Mouse (Mus musculus): Measurements from ENCODE around the gene Itih2.

Itih2 gene

GRCm38 (mm10) chr2:10131296-10131695 is at the start of gene Itih2:
TSS of gene Itih2 (minus strand) at chr2:10131396.
- in situ Hi-C loops (cut with MboI, MseI) = no loop called here

GRCm38 (mm10) chr2:10169991-10170390 is 38.8 kb upstream of the Itih2 start:
- in situ Hi-C loops (cut with MboI, MseI) = no loop called here

DNA sequence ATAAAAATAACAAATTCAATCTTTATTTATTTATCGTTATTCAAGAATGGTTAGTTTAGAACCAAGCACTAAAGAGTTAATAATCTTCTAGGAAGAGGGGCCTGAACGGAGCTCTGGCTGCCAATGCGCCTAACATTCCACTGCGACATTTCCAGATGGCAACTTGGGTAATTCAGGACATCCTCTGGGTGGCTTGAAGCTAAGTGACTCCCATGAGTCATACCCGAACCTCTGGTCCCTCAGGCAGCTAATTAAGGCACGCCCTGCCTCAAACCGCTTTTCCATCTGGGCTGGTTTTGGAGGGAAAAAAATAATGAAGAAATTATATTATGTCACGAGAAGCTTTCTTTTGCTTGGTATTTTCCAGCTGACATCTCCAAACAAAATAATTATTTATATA is 36.8 kb upstream of the Itih2 start:
- in situ Hi-C loops (cut with MboI, MseI) = no loop called here

- in situ Hi-C loops (cut with MboI, MseI) = no loop called here
Measured at GRCm38 (mm10) chr2:10167283-10167682, 36.1 kb upstream of the Itih2 start.

- in situ Hi-C loops (cut with MboI, MseI) = no loop called here
Measured at GRCm38 (mm10) chr2:10166635-10167034, 35.4 kb upstream of the Itih2 start.

- in situ Hi-C loops (cut with MboI, MseI) = no loop called here
Measured at GRCm38 (mm10) chr2:10162011-10162410, 30.8 kb upstream of the Itih2 start.

DNA sequence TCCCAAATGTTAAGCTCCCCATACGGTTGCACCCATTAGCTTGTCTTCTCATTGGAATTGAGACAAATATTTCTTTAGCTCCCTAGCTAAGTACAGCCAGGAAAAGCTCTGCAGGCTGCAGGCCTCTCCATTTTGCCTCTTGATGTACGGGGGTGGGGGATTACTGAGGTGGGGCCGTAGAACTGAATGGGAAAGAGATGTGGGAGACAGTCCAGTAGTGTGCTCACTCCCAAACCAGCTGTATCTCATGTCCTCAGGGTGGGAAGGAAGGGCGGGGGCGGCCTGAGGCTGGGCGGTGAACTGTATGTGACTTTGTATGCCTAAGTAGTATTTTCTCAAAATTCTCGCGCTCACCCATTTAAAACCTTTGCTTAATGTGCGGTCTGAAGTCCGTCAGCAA is 26.0 kb upstream of the Itih2 start:
- in situ Hi-C loops (cut with MboI, MseI) = no loop called here

- in situ Hi-C loops (cut with MboI, MseI) = no loop called here
Measured at GRCm38 (mm10) chr2:10153201-10154075, 22.2 kb upstream of the Itih2 start, which contains the start of gene Itih5. TSS of gene Itih5 (plus strand) at chr2:10153571.

GRCm38 (mm10) chr2:10152590-10152989 is 21.4 kb upstream of the Itih2 start:
- in situ Hi-C loops (cut with MboI, MseI) = no loop called here

DNA sequence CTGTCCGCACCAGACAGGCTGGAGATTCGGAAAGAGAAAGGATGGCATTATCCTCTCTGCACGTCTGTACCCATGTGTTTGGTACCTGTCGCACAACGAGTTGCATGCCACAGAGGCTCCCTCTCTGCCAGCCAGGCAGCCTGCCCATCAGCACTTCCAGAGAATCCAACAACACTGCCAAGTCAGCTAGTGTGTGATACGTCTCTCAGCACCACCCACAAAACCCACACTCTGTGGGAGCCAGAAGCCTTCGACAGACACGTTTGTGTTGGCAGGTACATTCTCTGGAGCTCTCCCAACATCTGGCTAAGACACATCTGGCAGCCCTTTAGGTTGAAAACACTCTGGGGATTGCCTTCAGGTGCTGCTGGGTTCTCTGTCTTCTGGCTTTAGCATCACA is 16.0 kb upstream of the Itih2 start:
- in situ Hi-C loops (cut with MboI, MseI) = no loop called here

- in situ Hi-C loops (cut with MboI, MseI) = no loop called here
Measured at GRCm38 (mm10) chr2:10145514-10145913, 14.3 kb upstream of the Itih2 start.

DNA sequence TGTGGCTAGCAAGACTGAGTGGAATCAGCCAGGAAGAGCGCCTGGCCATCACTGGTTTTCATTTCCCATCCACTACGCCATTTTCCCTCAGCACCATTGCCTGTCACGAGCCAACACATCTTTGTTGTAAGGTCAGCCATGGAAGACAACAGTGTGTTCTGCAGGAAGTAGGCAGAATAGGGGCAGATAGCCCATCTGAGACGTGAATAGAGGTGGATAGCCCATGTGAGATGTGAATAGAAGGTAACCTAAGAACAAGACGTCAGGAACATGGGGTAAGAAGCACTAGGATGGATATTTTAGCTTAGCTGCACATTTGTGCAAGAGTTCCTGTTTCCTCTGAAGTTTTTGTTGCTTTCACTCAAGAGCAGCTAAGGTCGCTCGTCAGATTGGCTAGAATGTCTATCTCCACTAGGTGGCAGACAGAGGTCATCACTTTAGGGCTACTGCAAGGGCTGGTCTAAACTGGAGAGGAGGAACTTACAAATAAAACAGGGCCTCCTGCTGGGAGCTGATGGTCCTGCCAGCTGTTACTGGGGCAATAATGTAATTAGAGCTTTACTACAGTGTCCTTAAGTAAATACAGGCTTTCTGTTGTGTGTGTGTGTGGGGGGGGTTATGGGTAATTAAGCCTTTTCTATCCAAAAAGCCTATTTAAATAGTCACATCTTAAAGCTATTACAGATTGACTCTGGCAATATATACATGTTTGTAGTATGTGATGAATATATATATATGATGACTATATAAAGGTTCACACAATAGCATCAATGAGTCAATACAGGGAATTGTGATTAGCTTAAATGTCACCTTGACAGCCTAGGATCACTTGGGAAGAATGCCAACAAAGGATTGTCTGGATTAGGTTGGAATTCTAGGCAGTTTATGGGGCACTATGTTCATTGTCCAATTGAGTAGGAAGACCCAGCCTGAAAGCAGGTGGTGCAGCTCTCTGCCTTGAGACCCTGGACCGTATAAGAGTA is 11.6 kb upstream of the Itih2 start:
- in situ Hi-C loops (cut with MboI, MseI) = no loop called here

- in situ Hi-C loops (cut with MboI, MseI) = no loop called here
Measured at GRCm38 (mm10) chr2:10140456-10140855, 9.3 kb upstream of the Itih2 start.

GRCm38 (mm10) chr2:10137320-10137719 is 6.1 kb upstream of the Itih2 start:
- in situ Hi-C loops (cut with MboI, MseI) = loop anchor here (5.0 kb wide), 1 partner anchor 35 kb away; no protein-coding TSS in a partner anchor

DNA sequence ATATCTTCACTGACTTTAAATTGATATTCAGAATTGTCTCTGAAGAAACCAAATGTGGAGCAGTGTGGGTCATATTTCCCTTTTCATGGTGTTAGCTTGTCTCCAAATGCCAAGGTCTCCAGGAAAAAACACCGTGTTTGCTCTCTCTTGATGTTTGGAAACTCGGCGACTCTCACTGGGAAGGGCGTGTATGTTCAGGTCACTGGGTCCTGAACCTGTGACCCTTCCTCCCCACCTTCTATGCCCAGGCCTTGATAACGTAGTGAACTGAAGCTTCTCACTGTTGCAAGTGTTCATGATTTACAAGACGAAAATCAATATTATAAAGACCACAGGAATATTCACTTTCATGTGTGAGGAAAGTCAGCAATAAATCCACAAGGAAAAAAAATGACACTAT is 2.7 kb upstream of the Itih2 start:
- in situ Hi-C loops (cut with MboI, MseI) = no loop called here

DNA sequence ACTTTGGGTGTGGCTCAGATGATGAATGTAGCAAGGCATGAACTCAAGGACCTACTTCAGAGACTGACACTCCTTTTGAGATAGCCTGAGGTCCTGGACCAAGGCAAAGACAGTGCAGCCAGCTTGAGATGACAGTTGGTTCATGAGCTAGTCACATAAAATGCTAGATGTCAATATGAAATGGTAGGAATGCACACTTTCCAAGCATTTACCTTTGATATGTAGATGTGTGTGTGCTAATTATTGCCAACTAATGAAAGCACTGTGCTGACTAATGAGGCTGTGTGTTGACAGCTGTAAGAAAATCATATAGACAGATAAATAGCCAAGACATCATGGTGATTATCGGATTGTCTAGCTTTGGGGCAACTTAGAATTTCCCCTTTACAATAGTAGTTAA is 932 bp upstream of the Itih2 start:
- in situ Hi-C loops (cut with MboI, MseI) = no loop called here

GRCm38 (mm10) chr2:10130341-10130990 is 730 bp downstream of the Itih2 start:
- in situ Hi-C loops (cut with MboI, MseI) = no loop called here

DNA sequence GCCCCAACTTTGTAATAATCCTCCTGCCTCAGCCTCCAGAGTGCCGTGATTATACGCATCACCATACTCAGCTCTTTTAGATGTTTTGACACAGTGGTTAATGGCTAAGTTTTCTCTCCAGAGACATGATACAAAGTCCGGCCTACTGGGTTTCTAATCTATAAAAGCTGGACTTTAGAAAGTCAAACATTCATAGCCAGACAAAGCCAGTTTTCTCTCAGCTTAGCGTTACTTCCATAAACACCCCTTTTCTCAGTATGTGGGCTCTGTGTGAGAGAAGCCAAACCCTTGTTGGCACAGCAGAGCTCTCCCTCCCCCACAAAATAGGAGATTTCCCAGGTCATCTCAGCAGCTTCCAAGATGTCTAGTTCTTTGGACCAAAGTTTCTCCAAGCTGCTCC is 2.6 kb downstream of the Itih2 start:
- in situ Hi-C loops (cut with MboI, MseI) = no loop called here

DNA sequence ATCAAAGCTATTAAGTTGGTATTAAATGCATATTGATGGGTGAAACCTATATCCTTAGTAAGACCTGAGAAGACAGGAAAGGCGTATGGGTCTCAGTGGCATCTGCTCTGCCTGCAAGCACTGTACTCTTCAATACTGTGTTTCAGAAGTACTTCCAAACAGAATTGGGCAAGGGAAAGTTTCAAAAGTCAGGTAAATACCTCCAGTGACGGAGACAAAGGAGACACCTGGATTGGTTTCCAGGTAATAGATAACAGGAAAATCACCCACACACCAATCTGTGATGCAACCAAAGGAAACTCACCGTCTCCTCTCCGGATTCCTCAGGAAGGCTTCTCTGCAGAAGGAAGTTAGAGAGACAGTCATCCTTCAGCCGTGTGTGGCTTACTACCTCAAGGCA is 3.7 kb downstream of the Itih2 start:
- in situ Hi-C loops (cut with MboI, MseI) = no loop called here

DNA sequence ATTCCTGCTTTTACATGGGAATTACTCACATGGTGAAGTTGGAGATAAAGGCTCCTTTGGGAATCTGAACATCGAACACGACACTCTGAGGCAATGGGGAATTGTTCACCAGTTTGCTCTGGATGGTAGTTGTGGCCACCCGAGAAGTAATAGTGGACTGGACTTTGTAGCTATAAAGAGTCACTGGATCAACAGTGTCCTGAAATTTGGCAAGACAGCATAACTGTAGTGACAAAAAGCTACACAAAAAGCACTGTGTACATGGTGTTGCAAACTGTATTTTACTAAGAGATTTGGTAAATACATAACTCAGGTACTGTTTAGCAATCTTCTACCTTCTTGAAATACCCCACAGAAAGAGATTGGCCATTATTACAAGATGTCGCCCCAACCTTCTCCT is 5.1 kb downstream of the Itih2 start:
- in situ Hi-C loops (cut with MboI, MseI) = no loop called here

- in situ Hi-C loops (cut with MboI, MseI) = no loop called here
Measured at GRCm38 (mm10) chr2:10121826-10122225, 9.4 kb downstream of the Itih2 start.

- in situ Hi-C loops (cut with MboI, MseI) = no loop called here
Measured at GRCm38 (mm10) chr2:10119276-10119675, 11.9 kb downstream of the Itih2 start.

All from T-helper 1 cell (primary cell).